Mouse (Mus musculus) c-Kit-negative CD71-positive TER-119-positive erythroid progenitor cells, embryonic 14.5 days (primary cell): ENCODE measurements around the gene Mtf2.
"Not testable (repeated sequence)": the region's sequence is repeated elsewhere in the genome, so short reads cannot be mapped to it uniquely, and the experiment has no call there.

Experiments
- DNase-seq: peaks from one replicate; pipeline ENCODE4 v3.0.0-alpha.2; 2013; ENCODE audit warnings: low read depth, low spot score

Mtf2 gene

GRCm38 (mm10) chr5:108082380-108082779 lies 16.9 kb downstream of the Mtf2 start:
- no peak for DNase-seq

- DNase-seq, result no peak
Measured at GRCm38 (mm10) chr5:108085440-108085839, 20.0 kb downstream of the Mtf2 start.

GRCm38 (mm10) chr5:108092731-108093130 lies 27.3 kb downstream of the Mtf2 start:
- DNase-seq, result not testable (repeated sequence)

GRCm38 (mm10) chr5:108097676-108098075 lies 32.2 kb downstream of the Mtf2 start:
- no peak for DNase-seq

GRCm38 (mm10) chr5:108100196-108100595 lies 34.7 kb downstream of the Mtf2 start:
- DNase-seq, result no peak

GRCm38 (mm10) chr5:108104306-108104705 lies 38.8 kb downstream of the Mtf2 start:
- no peak for DNase-seq

- no peak for DNase-seq
Measured at GRCm38 (mm10) chr5:108109346-108109745, 43.9 kb downstream of the Mtf2 start.

GRCm38 (mm10) chr5:108117693-108118092 lies 52.2 kb downstream of the Mtf2 start:
- no peak for DNase-seq

- no peak for DNase-seq
Measured at GRCm38 (mm10) chr5:108120221-108120900, 54.9 kb downstream of the Mtf2 start.

GRCm38 (mm10) chr5:108131849-108132440 lies 66.5 kb downstream of the Mtf2 start:
- DNase-seq, result peak; percentile 36

GRCm38 (mm10) chr5:108132441-108133243 lies 67.2 kb downstream of the Mtf2 start, which contains the start of the genes Tmed5 and Ccdc18:
Tmed5 (minus strand) TSS chr5:108132620.
Ccdc18 (plus strand) TSS chr5:108132875.
- peak; percentile 97 for DNase-seq

- DNase-seq, result no peak
Measured at GRCm38 (mm10) chr5:108152592-108152991, 87.1 kb downstream of the Mtf2 start.
